Mouse (Mus musculus): ENCODE data around the gene Slc4a1. TPM values are rescaled to one million over a fixed set of nuclear protein-coding genes. Genes with fewer than 3 reads are reported as not detected.

The Slc4a1 gene
- polyA plus RNA-seq, 1 experiment from 2014 or later = 6.8 TPM

DNA sequence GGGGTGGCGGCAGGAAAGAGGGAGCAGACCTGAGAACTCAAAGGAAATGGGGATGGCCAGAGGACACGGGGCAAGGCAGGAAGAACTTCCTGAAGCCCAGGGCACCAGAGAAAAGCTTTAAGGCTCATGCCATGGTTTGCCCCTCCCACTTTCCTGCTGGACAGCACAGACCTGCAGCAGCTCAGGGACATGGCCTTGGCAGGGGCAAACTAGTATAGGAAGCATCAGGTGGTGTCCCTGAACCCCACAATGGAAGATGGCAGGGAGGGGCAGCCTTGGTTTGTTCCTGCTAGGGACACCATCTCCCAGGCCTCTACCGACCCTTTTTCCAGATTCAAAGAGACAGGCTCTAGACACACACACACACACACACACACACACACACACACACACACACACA, 60.6 kb downstream of the Slc4a1 start:
- Histone ChIP-seq H3K36me3 (ENCODE audit: control insufficient read depth, insufficient read depth, low read length) (peaks cover 36% of the 10 kb centered on the region), H3K9me3 (ENCODE audit: control insufficient read depth, low read length) (no peaks in the 10 kb centered on the region), H3K27me3 (replicated peaks; ENCODE audit: control insufficient read depth, insufficient read depth, low read length) (no peaks in the 10 kb centered on the region), H3K4me2 (ENCODE audit: low read depth, low read length) (no peak overlapping the region), H3K9ac (ENCODE audit: low read depth, low read length) (no peak overlapping the region), H3K4me3 (ENCODE audit: low read depth, low read length) (no peak overlapping the region), H3K4me1 (ENCODE audit: control insufficient read depth, insufficient read depth, low read length) (no peaks in the 10 kb centered on the region), H3K27ac (replicated peaks; ENCODE audit: low read depth, low read length) (no peak overlapping the region)
- 46% methylated on average over 2 of the region's 3 CpGs for WGBS
- DNase-seq (ENCODE audit: low spot score) (no peak), ATAC-seq (ENCODE audit: low read depth) (no peak)

DNA sequence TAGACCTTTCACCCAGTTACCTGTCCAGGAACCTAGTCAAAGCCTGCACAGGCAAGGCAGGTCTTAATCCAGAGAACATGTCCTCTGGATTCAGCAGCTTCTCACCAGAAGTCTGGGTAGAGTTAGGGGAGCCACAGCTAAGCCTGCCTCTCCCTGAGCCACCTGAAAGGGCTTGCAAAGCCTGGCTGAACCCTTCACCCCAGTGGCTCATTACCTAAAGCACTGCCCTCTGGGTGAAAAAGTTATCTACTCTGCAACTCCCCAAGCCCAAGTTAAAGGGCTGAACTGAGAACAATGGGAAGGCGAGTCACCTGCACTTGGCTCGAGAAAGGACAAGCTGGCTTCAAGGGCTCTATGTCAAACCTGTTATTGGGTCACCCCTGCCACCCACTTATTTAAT, 61.9 kb downstream of the Slc4a1 start:
- H3K27ac ChIP-seq (replicated peaks; ENCODE audit: low read depth, low read length) = no peak overlapping the region
- no peak overlapping the region for H3K4me2 ChIP-seq (ENCODE audit: low read depth, low read length)
- H3K4me1 ChIP-seq (ENCODE audit: control insufficient read depth, insufficient read depth, low read length) = no peaks in the 10 kb centered on the region
- no peaks in the 10 kb centered on the region for H3K27me3 ChIP-seq (replicated peaks; ENCODE audit: control insufficient read depth, insufficient read depth, low read length)
- ATAC-seq (ENCODE audit: low read depth) = no peak
- H3K9ac ChIP-seq (ENCODE audit: low read depth, low read length) = no peak overlapping the region
- H3K9me3 ChIP-seq (ENCODE audit: control insufficient read depth, low read length) = no peaks in the 10 kb centered on the region
- H3K4me3 ChIP-seq (ENCODE audit: low read depth, low read length) = no peak overlapping the region
- WGBS = 50% methylated on average over 2 of the region's 2 CpGs
- peaks cover 24% of the 10 kb centered on the region for H3K36me3 ChIP-seq (ENCODE audit: control insufficient read depth, insufficient read depth, low read length)
- no peak for DNase-seq (ENCODE audit: low spot score)

DNA sequence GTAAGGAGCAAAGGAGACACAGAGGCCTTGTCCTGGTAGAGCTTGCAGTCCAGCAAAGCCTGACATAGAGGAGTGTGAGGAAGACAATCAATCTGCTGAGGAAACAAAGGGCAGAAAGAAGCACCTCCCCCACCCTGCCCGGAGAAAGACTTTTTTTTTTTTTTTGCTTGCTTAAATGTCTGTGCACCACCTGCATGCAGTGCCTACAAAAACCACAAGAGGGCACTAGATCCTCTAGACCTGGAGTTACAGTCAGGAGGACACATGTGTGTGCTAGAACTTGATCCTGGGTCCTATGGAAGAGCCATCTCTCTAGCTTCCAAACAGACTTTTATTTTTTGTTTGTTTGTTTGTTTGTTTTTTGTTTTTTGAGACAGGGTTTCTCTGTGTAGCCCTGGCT, 66.2 kb downstream of the Slc4a1 start:
- H3K27ac ChIP-seq (replicated peaks; ENCODE audit: low read depth, low read length) = no peak overlapping the region
- peak; percentile 26 for DNase-seq (ENCODE audit: low spot score)

More for the DNA sequence above, 66.2 kb downstream of the Slc4a1 start:
- Histone ChIP-seq H3K36me3 (ENCODE audit: control insufficient read depth, insufficient read depth, low read length) (no peaks in the 10 kb centered on the region), H3K4me2 (ENCODE audit: low read depth, low read length) (no peak overlapping the region), H3K4me3 (ENCODE audit: low read depth, low read length) (no peak overlapping the region), H3K4me1 (ENCODE audit: control insufficient read depth, insufficient read depth, low read length) (peaks cover 4% of the 10 kb centered on the region; the same call in 1 of the 2 replicates), H3K27me3 (replicated peaks; ENCODE audit: control insufficient read depth, insufficient read depth, low read length) (no peaks in the 10 kb centered on the region), H3K9me3 (ENCODE audit: control insufficient read depth, low read length) (no peaks in the 10 kb centered on the region), H3K9ac (ENCODE audit: low read depth, low read length) (no peak overlapping the region)
- ATAC-seq (ENCODE audit: low read depth) = no peak
- 33% methylated on average over 1 of the region's 1 CpGs for WGBS

Small RNA genes lying within 50 kb of the gene (microRNA-seq; reads per million reads assigned to microRNA genes)
- not detected for gene Mir6930 (ENCODE audit: borderline number of aligned reads)

Other genes with a start within 250 kb of the Slc4a1 start
- 0.28 and 0.49 TPM in 2 replicates for gene Nags, start 220.7 kb downstream of the Slc4a1 start, polyA plus RNA-seq (2014; fragmentation: Nextera tagmentation; extraction: Ambion mirVana)
- 30.0 and 31.1 TPM in 2 replicates for gene Tmem101, start 209.8 kb downstream of the Slc4a1 start, polyA plus RNA-seq (2014; fragmentation: Nextera tagmentation; extraction: Ambion mirVana)
- gene Lsm12, start 180.9 kb downstream of the Slc4a1 start, polyA plus RNA-seq (2014; fragmentation: Nextera tagmentation; extraction: Ambion mirVana) = 92.9 and 98.4 TPM in 2 replicates
- 27.9 and 29.3 TPM in 2 replicates for gene G6pc3, start 176.6 kb downstream of the Slc4a1 start, polyA plus RNA-seq (2014; fragmentation: Nextera tagmentation; extraction: Ambion mirVana)
- 44.0 and 47.2 TPM in 2 replicates for gene Hdac5, start 136.0 kb downstream of the Slc4a1 start, polyA plus RNA-seq (2014; fragmentation: Nextera tagmentation; extraction: Ambion mirVana)
- gene BC030867, start 117.3 kb downstream of the Slc4a1 start, polyA plus RNA-seq (2014; fragmentation: Nextera tagmentation; extraction: Ambion mirVana) = 11.7 and 12.6 TPM in 2 replicates
- gene Asb16, start 97.5 kb downstream of the Slc4a1 start, polyA plus RNA-seq (2014; fragmentation: Nextera tagmentation; extraction: Ambion mirVana) = 0.25 and 0.33 TPM in 2 replicates
- 49.8 and 55.9 TPM in 2 replicates for gene Tmub2, start 81.3 kb downstream of the Slc4a1 start, polyA plus RNA-seq (2014; fragmentation: Nextera tagmentation; extraction: Ambion mirVana)
- 19.5 and 20.8 TPM in 2 replicates for gene Atxn7l3, start 69.6 kb downstream of the Slc4a1 start, polyA plus RNA-seq (2014; fragmentation: Nextera tagmentation; extraction: Ambion mirVana)
- gene Ubtf, start 46.5 kb downstream of the Slc4a1 start, polyA plus RNA-seq (2014; fragmentation: Nextera tagmentation; extraction: Ambion mirVana) = 73.3 and 83.9 TPM in 2 replicates
- 7.1 and 7.8 TPM in 2 replicates for gene Rundc3a, start 27.2 kb upstream of the Slc4a1 start, polyA plus RNA-seq (2014; fragmentation: Nextera tagmentation; extraction: Ambion mirVana)
- gene Slc25a39, start 41.7 kb upstream of the Slc4a1 start, polyA plus RNA-seq (2014; fragmentation: Nextera tagmentation; extraction: Ambion mirVana) = 190 and 194 TPM in 2 replicates
- 121 and 129 TPM in 2 replicates for gene Grn, start 64.1 kb upstream of the Slc4a1 start, polyA plus RNA-seq (2014; fragmentation: Nextera tagmentation; extraction: Ambion mirVana)
- 6.8 and 10.7 TPM in 2 replicates for gene Fam171a2, start 81.5 kb upstream of the Slc4a1 start, polyA plus RNA-seq (2014; fragmentation: Nextera tagmentation; extraction: Ambion mirVana)
- 6.0 and 6.6 TPM in 2 replicates for gene Itga2b, start 103.9 kb upstream of the Slc4a1 start, polyA plus RNA-seq (2014; fragmentation: Nextera tagmentation; extraction: Ambion mirVana)
- gene Gpatch8, start 190.2 kb upstream of the Slc4a1 start, polyA plus RNA-seq (2014; fragmentation: Nextera tagmentation; extraction: Ambion mirVana) = 36.1 and 41.2 TPM in 2 replicates
- 9.5 and 15.7 TPM in 2 replicates for gene Gm11627, start 213.3 kb upstream of the Slc4a1 start, polyA plus RNA-seq (2014; fragmentation: Nextera tagmentation; extraction: Ambion mirVana)
- 41.7 and 48.9 TPM in 2 replicates for gene Fzd2, start 238.2 kb upstream of the Slc4a1 start, polyA plus RNA-seq (2014; fragmentation: Nextera tagmentation; extraction: Ambion mirVana)

Data from embryonic facial prominence, embryonic 14.5 days (tissue).